Mouse (Mus musculus) hindbrain, embryonic 11.5 days (tissue): ENCODE results near the gene Flii. TPM values are rescaled to one million over a fixed set of nuclear protein-coding genes. Genes with fewer than 3 reads are reported as not detected.

Source experiments
- ATAC-seq: fragments of 200-750 bp; cut with Nextera tagmentation; 2 replicates; pipeline ENCODE4 v1.8.0; 2017; ENCODE audit warnings: mild to moderate bottlenecking, moderate TSS enrichment, moderate library complexity; ENCODE audit not compliant: low FRiP score
- DNase-seq: peaks from one replicate; pipeline ENCODE4 v3.0.0-alpha.2; 2015; ENCODE audit warnings: low spot score
- H3K27ac ChIP-seq: fragments of 300-500 bp; sonication (generic); 2 replicates; pipeline ENCODE4 v1.5.1; 2014; ENCODE audit warnings: mild to moderate bottlenecking, low read depth, low read length
- H3K27me3 ChIP-seq: fragments of 300-500 bp; sonication (generic); 2 replicates; pipeline ENCODE4 v1.6.1; 2014; ENCODE audit warnings: mild to moderate bottlenecking, low read length, moderate library complexity, mixed read lengths; ENCODE audit not compliant: control insufficient read depth, insufficient read depth
- H3K36me3 ChIP-seq: fragments of 300-500 bp; sonication (generic); 2 replicates; pipeline ENCODE4 v1.6.1; 2014; ENCODE audit warnings: mild to moderate bottlenecking, low read length, moderate library complexity, mixed read lengths; ENCODE audit not compliant: control insufficient read depth, insufficient read depth
- H3K4me1 ChIP-seq: fragments of 300-500 bp; sonication (generic); replicated peaks from 2 replicates; pipeline ENCODE4 v1.6.1; 2014; ENCODE audit warnings: low read length, mixed read lengths; ENCODE audit not compliant: control insufficient read depth, insufficient read depth
- H3K4me2 ChIP-seq: fragments of 300-500 bp; sonication (generic); replicated peaks from 2 replicates; pipeline ENCODE4 v1.6.1; 2014; ENCODE audit warnings: mild to moderate bottlenecking, low read depth, low read length
- H3K4me3 ChIP-seq: fragments of 300-500 bp; sonication (generic); 2 replicates; pipeline ENCODE4 v1.5.1; 2014; ENCODE audit warnings: low read depth, low read length
- H3K9ac ChIP-seq: fragments of 300-500 bp; sonication (generic); 2 replicates; pipeline ENCODE4 v1.6.1; 2014; ENCODE audit warnings: low read depth, low read length
- H3K9me3 ChIP-seq: fragments of 300-500 bp; sonication (generic); 2 replicates; pipeline ENCODE4 v1.6.1; 2016; ENCODE audit warnings: low read length; ENCODE audit not compliant: control insufficient read depth
- WGBS: fragments of 180-500 bp; shearing (Covaris S2); extraction: QIAGEN DNeasy Blood & Tissue Kit; methylation state at CpG from one replicate; pipeline ENCODE4 v1.1.7; 2014; 5-methylcytosine and 5-hydroxymethylcytosine counted together
- polyA plus RNA-seq: library from polyadenylated mRNA; unstranded; fragments of >200 nt; fragmentation: Nextera tagmentation; extraction: Ambion mirVana; gene quantifications from 2 replicates; pipeline ENCODE4 v1.2.1, GENCODE M21; 2014

The Flii gene
- polyA plus RNA-seq, 1 experiment from 2014 or later = 54.5 TPM

- Histone ChIP-seq H3K4me1 (peaks cover 10% of the 10 kb centered on the region), H3K27me3 (no peaks in the 10 kb centered on the region), H3K4me3 (no peak overlapping the region), H3K36me3 (peaks cover 15% of the 10 kb centered on the region; the same call in 1 of the 2 replicates), H3K9me3 (no peaks in the 10 kb centered on the region), H3K4me2 (no peak overlapping the region; the same call in 1 of the 2 replicates), H3K9ac (no peak overlapping the region), H3K27ac (no peak overlapping the region)
- DNase-seq (peak; percentile 86), ATAC-seq (no peak)
- WGBS = 40% methylated on average over 4 of the region's 4 CpGs
Observed at GRCm38 (mm10) chr11:60703131-60703530, 23.9 kb downstream of the Flii start.

- Histone ChIP-seq H3K9ac (no peak overlapping the region), H3K9me3 (no peaks in the 10 kb centered on the region), H3K27ac (no peak overlapping the region), H3K4me3 (0 out of 2 replicates have a peak overlapping the region, but pooled peaks have one; percentile 2), H3K4me1 (peaks cover 10% of the 10 kb centered on the region), H3K36me3 (peaks cover 8% of the 10 kb centered on the region; the same call in 1 of the 2 replicates), H3K27me3 (no peaks in the 10 kb centered on the region), H3K4me2 (peak overlapping the region; percentile 18; the same call in 1 of the 2 replicates)
- WGBS = 74% methylated on average over 4 of the region's 4 CpGs
- ATAC-seq (no peak), DNase-seq (no peak)
Observed at GRCm38 (mm10) chr11:60701611-60702010, 25.5 kb downstream of the Flii start.

GRCm38 (mm10) chr11:60700320-60701185 is 26.5 kb downstream of the Flii start:
- DNase-seq = peak; percentile 25
- 0 out of 2 replicates have a peak, but pooled peaks cover 2% of the 10 kb centered on the region for H3K36me3 ChIP-seq
- peak overlapping the region; percentile 82 for H3K4me2 ChIP-seq
- no peaks in the 10 kb centered on the region for H3K27me3 ChIP-seq
- WGBS = 25% methylated on average over 12 of the region's 12 CpGs
- no peaks in the 10 kb centered on the region for H3K9me3 ChIP-seq
- no peak for ATAC-seq
- H3K4me3 ChIP-seq = peak overlapping the region; percentile 89
- H3K4me1 ChIP-seq = peaks cover 10% of the 10 kb centered on the region
- peak overlapping the region; percentile 91; the same call in 1 of the 2 replicates for H3K27ac ChIP-seq
- H3K9ac ChIP-seq = peak overlapping the region; percentile 96

GRCm38 (mm10) chr11:60699524-60700075 is 27.5 kb downstream of the Flii start, which contains the start of gene Llgl1:
Gene Llgl1, plus strand, starts transcription at chr11:60699723.
- Histone ChIP-seq H3K27ac (peak within 1 kb of the TSS; percentile 91), H3K27me3 (no peaks in the 10 kb centered on the region), H3K4me2 (peak within 1 kb of the TSS; percentile 82), H3K9me3 (no peaks in the 10 kb centered on the region), H3K4me3 (peak within 1 kb of the TSS; percentile 89), H3K36me3 (no peaks in the 10 kb centered on the region), H3K4me1 (peaks cover 10% of the 10 kb centered on the region), H3K9ac (peak within 1 kb of the TSS; percentile 96)
- under 1% methylated on average over 54 of the region's 73 CpGs for WGBS
- peak; percentile 96 for DNase-seq
- peak; percentile 82 for ATAC-seq

- 1% methylated on average over 22 of the region's 22 CpGs for WGBS
- Histone ChIP-seq H3K4me1 (peaks cover 10% of the 10 kb centered on the region), H3K36me3 (no peaks in the 10 kb centered on the region), H3K4me2 (peak overlapping the region; percentile 82), H3K9ac (peak overlapping the region; percentile 96), H3K27ac (peak overlapping the region; percentile 91), H3K4me3 (peak overlapping the region; percentile 89), H3K9me3 (no peaks in the 10 kb centered on the region), H3K27me3 (no peaks in the 10 kb centered on the region)
- ATAC-seq (peak; percentile 62), DNase-seq (peak; percentile 86)
Observed at GRCm38 (mm10) chr11:60698806-60699523, 28.1 kb downstream of the Flii start.

- Histone ChIP-seq H3K4me2 (no peak overlapping the region), H3K9me3 (no peaks in the 10 kb centered on the region), H3K9ac (no peak overlapping the region), H3K4me3 (no peak overlapping the region), H3K27ac (no peak overlapping the region), H3K36me3 (no peaks in the 10 kb centered on the region), H3K4me1 (peaks cover 10% of the 10 kb centered on the region), H3K27me3 (no peaks in the 10 kb centered on the region)
- WGBS = 62% methylated on average over 2 of the region's 2 CpGs
- ATAC-seq = no peak
- DNase-seq = peak; percentile 43
Observed at GRCm38 (mm10) chr11:60697561-60697960, 29.5 kb downstream of the Flii start.

GRCm38 (mm10) chr11:60696165-60696564 is 30.9 kb downstream of the Flii start:
- Histone ChIP-seq H3K36me3 (no peaks in the 10 kb centered on the region), H3K4me2 (no peak overlapping the region), H3K27me3 (no peaks in the 10 kb centered on the region), H3K4me3 (no peak overlapping the region), H3K27ac (no peak overlapping the region), H3K9ac (no peak overlapping the region), H3K4me1 (peaks cover 4% of the 10 kb centered on the region), H3K9me3 (no peaks in the 10 kb centered on the region)
- WGBS = 63% methylated on average over 1 of the region's 1 CpGs
- ATAC-seq = no peak
- no peak for DNase-seq
